Mouse (Mus musculus) heart, adult 2 months (tissue): ENCODE measurements at regions not wholly inside any gene's neighbourhood (a gene's known extent, or its start where the extent isn't known, plus 50 kb on each side); places are given as distances from the start of the nearest gene placed in this dataset.
"Not testable (repeated sequence)": the region's sequence is repeated elsewhere in the genome, so short reads cannot be mapped to it uniquely, and the experiment has no call there.

Source experiments
- DNase-seq, 2 experiments: peaks; one replicate each; pipeline ENCODE4 v3.0.0; 2021
- H3K27ac ChIP-seq: fragments of 200-600 bp; 2 replicates; pipeline ENCODE4 v1.8.1; 2022
- H3K27me3 ChIP-seq: fragments of 200-500 bp; 2 replicates; pipeline ENCODE4 v1.6.1; 2012; ENCODE audit warnings: mild to moderate bottlenecking, low read length, inconsistent platforms, mixed read lengths; ENCODE audit not compliant: control insufficient read depth, insufficient read depth
- H3K36me3 ChIP-seq: fragments of 200-500 bp; 2 replicates; pipeline ENCODE4 v1.6.1; 2012; ENCODE audit warnings: low read length, inconsistent platforms; ENCODE audit not compliant: control insufficient read depth, insufficient read depth
- H3K4me1 ChIP-seq: fragments of 200-500 bp; 2 replicates; pipeline ENCODE4 v1.6.1; 2011; ENCODE audit warnings: low read length; ENCODE audit not compliant: control insufficient read depth, insufficient read depth
- H3K4me3 ChIP-seq: fragments of 200-600 bp; 2 replicates; pipeline ENCODE4 v1.8.1; 2022
- H3K79me2 ChIP-seq: fragments of 200-500 bp; replicated peaks from 2 replicates; pipeline ENCODE4 v1.6.1; 2012; ENCODE audit warnings: mild to moderate bottlenecking, inconsistent platforms, low read length, moderate library complexity, mixed read lengths; ENCODE audit not compliant: control insufficient read depth, insufficient read depth
- H3K9ac ChIP-seq: fragments of 200-500 bp; 2 replicates; pipeline ENCODE4 v1.6.1; 2012; ENCODE audit warnings: low read depth, mild to moderate bottlenecking, control low read depth, inconsistent platforms, low read length, mixed read lengths
- CTCF ChIP-seq: fragments of 200-600 bp; IDR thresholded peaks from 2 replicates; pipeline ENCODE4 v1.8.1; 2022; ENCODE audit warnings: antibody characterized with exemption, mild to moderate bottlenecking, moderate library complexity
- EP300 ChIP-seq: fragments of 200-500 bp; IDR thresholded peaks from 2 replicates; pipeline ENCODE4 v1.6.1; 2011; ENCODE audit warnings: low read depth, low read length, control low read depth; ENCODE audit not compliant: insufficient read depth
- POLR2A ChIP-seq: fragments of 200-500 bp; IDR thresholded peaks from 2 replicates; pipeline ENCODE4 v1.6.1; 2011; ENCODE audit warnings: mild to moderate bottlenecking, low read depth, low read length, control low read depth; ENCODE audit not compliant: insufficient read depth
- WGBS: fragments of 180-500 bp; shearing (Covaris S2); methylation state at CpG from one replicate; pipeline ENCODE4 v1.1.7; 2018; 5-methylcytosine and 5-hydroxymethylcytosine counted together
- intact Hi-C: fragments of 180-260 bp; cut with DNase I; formaldehyde crosslinking; loops from one replicate; pipeline ENCODE4 v1.15.1; 2025

DNA sequence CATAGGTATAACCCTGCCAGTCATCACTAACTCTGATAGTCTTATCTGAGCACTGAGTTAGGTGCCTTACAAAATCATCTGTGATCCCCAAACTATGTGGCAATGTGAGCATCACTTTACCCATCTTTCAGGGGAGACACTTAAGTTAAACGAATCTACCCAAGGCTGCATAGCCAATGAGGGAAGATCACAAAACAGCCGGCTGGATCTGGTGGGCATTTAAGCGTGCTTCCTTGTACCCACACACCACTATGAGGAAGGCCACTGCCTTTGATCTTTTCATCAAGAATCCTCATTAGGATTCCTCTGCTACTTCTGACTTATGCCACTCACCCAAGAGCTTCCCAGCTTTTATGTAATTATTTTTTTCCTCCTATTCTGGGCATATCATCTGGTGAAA lies 257.1 kb upstream of the Pik3r1 start:
- Histone ChIP-seq H3K4me1 (no peaks in the 10 kb centered on the region), H3K36me3 (no peaks in the 10 kb centered on the region), H3K9ac (no peak overlapping the region), H3K4me3 (no peak overlapping the region), H3K27me3 (no peaks in the 10 kb centered on the region), H3K79me2 (no peaks in the 10 kb centered on the region), H3K27ac (no peak overlapping the region)
- no peak for DNase-seq
- TF ChIP-seq POLR2A (no peak), CTCF (no peak), EP300 (no peak)
- intact Hi-C loops, result no loop called here
- 89% methylated on average over 3 of the region's 3 CpGs for WGBS

DNA sequence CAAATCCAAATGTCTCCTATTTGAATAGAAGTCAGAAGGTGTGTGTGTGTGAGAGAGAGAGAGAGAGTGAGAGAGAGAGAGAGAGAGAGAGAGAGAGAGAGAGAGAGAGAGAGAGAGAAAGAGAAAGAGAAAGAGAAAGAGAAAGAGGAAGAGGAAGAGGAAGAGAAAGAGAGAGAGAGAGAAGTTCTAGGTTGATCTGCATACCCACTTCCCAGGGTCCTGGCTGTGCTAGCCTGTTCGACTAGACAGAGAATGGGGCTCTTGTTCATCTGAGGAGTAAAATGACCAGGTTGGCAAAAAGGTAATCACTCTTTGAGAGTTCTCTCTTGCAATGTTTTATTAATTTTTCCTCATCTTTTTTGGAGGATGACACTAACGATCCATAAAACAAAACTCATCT lies 257.5 kb upstream of the Pik3r1 start:
- H3K79me2 ChIP-seq, H3K27ac ChIP-seq, H3K9ac ChIP-seq, DNase-seq, H3K4me3 ChIP-seq, H3K4me1 ChIP-seq, H3K27me3 ChIP-seq, H3K36me3 ChIP-seq, intact Hi-C loops: not testable (repeated sequence)
- WGBS, result 80% methylated on average over 2 of the region's 2 CpGs

DNA sequence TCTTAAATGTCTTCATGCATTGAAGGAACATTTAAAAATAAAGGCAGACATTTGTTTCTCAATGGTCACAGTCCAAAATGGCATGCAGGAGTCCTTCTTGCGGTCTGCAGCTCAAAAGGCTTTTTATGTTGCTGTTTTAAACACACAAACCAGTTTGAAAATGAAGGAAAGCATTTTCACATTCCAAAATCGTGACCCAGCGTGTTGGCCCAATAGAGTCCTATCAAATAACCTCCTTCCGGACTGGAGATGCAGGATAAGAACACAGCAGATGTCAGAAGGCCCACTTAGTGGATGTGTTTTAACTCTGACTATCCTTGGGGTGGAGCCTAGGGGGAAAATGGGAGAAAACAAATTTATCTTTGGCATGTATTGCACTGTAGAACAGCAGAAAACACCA lies 263.4 kb upstream of the Pik3r1 start:
- no peaks in the 10 kb centered on the region for H3K27me3 ChIP-seq
- no peaks in the 10 kb centered on the region for H3K79me2 ChIP-seq
- no peak overlapping the region for H3K9ac ChIP-seq
- H3K4me1 ChIP-seq, result peaks cover 2% of the 10 kb centered on the region; the same call in 1 of the 2 replicates
- no peak overlapping the region for H3K27ac ChIP-seq
- no peak for TF ChIP-seq POLR2A
- TF ChIP-seq EP300, result no peak
- no peak for TF ChIP-seq CTCF
- no peak overlapping the region for H3K4me3 ChIP-seq
- peaks cover 2% of the 10 kb centered on the region; the same call in 1 of the 2 replicates for H3K36me3 ChIP-seq
- WGBS, result 59% methylated on average over 4 of the region's 4 CpGs
- intact Hi-C loops, result no loop called here
- DNase-seq, result no peak

DNA sequence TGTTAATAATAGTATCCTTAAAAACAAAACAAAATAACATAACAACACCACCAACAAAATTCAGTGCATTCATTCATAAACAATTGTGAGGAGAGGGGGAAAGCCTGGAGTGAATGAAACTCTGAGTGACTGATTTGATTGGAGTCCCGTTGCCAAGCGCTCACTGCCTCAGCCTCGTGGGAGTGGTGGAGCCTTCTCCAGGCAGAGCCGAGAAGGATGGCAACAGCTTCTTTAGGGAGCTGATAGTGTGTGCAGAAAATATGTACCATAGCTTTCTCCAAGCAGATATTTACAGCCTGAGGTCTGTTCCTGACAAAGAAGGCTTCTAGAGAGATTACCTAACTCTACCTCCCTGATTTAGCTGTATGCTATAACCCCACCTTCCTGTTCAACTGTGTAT lies 266.5 kb upstream of the Pik3r1 start:
- TF ChIP-seq CTCF (no peak), POLR2A (no peak), EP300 (no peak)
- Histone ChIP-seq H3K9ac (no peak overlapping the region), H3K27ac (peak overlapping the region; percentile 84), H3K79me2 (no peaks in the 10 kb centered on the region), H3K4me1 (peaks cover 2% of the 10 kb centered on the region; the same call in 1 of the 2 replicates), H3K36me3 (peaks cover 4% of the 10 kb centered on the region; the same call in 1 of the 2 replicates), H3K27me3 (no peaks in the 10 kb centered on the region), H3K4me3 (no peak overlapping the region)
- 24% methylated on average over 4 of the region's 4 CpGs for WGBS
- intact Hi-C loops, result no loop called here
- no peak for DNase-seq

DNA sequence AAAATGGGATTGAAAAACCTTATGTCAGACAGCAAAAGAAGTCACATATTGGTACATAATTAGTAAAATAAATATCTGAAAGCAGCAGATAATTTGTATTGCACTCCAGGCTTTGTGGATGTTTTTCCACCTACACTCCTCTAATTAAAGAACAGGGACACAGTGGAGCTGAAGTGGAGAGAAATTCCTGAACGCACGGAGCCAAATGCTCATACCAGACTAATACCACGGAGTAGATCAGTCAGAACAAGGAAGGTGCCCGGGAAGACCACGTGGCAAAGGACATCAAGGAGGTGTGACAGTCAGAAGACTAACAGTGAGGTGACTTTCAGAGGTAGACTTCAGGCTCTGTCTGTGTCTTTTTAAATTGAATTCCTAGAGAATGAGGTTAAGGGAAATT lies 268.0 kb upstream of the Pik3r1 start:
- peak; percentile 32 to 66 for DNase-seq
- intact Hi-C loops, result loop anchor here (5.0 kb wide), 1 partner anchor 39 kb away; no protein-coding TSS in a partner anchor

DNA sequence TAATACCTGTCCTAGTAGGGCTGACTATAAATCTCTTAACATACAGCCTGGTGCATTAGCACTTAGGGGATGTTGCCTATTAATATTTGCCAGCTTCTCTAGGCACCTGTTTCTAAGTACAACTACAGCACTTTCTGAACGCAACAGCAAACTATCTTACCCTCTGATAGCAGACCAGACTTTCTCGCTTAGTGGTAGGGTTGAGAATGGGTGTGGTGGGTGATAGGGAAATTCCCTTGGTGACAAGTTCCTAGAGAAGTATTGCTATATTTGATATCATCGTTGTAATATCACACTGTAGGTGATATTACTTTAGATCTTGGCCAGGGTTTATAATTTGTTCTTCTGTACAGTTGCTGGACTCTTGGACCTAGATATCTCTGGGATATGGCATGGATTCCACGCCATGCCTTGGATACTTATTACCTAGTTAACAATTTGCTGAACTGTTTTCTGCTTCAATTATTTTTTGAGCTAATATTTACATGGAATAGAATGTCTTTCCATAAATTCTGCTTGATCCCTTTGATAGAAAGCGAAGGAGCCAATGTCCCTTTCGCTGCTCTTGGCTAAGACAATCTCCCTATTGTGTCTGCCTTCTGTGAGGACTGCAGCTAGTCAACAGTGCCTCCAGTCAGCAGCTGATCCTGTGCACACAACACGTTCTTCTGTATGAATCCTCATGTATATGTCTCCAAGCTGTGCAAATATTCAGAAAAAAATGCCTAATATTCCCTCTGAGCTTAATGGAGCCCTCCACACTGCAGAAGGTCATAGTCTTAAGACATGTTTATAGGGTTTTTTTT lies 269.0 kb upstream of the Pik3r1 start:
- intact Hi-C loops, result loop anchor here (5.0 kb wide), 1 partner anchor 40 kb away; no protein-coding TSS in a partner anchor
- Histone ChIP-seq H3K4me3 (no peak overlapping the region), H3K4me1 (peaks cover 2% of the 10 kb centered on the region; the same call in 1 of the 2 replicates), H3K36me3 (peaks cover 4% of the 10 kb centered on the region; the same call in 1 of the 2 replicates), H3K79me2 (no peaks in the 10 kb centered on the region), H3K27me3 (no peaks in the 10 kb centered on the region), H3K27ac (peak overlapping the region; percentile 84), H3K9ac (no peak overlapping the region)
- WGBS, result 66% methylated on average over 7 of the region's 7 CpGs
- TF ChIP-seq EP300, result no peak
- no peak for TF ChIP-seq CTCF
- no peak for TF ChIP-seq POLR2A
- DNase-seq, result no peak

More for the DNA sequence above, 268.0 kb upstream of the Pik3r1 start:
- no peaks in the 10 kb centered on the region for H3K79me2 ChIP-seq
- WGBS, result 49% methylated on average over 5 of the region's 5 CpGs
- TF ChIP-seq POLR2A (peak; percentile 30; the same call in 1 of the 2 replicates), CTCF (no peak), EP300 (peak; percentile 94)
- H3K27me3 ChIP-seq, result no peaks in the 10 kb centered on the region
- H3K27ac ChIP-seq, result peak overlapping the region; percentile 84
- 0 out of 2 replicates have a peak overlapping the region, but pooled peaks have one; percentile 8 for H3K4me3 ChIP-seq
- H3K36me3 ChIP-seq, result peaks cover 4% of the 10 kb centered on the region; the same call in 1 of the 2 replicates
- H3K9ac ChIP-seq, result no peak overlapping the region; the same call in 1 of the 2 replicates
- H3K4me1 ChIP-seq, result peaks cover 2% of the 10 kb centered on the region; the same call in 1 of the 2 replicates
